16 mouse cellular contexts compared by ENCODE assay signal in the genomic region with DNA sequence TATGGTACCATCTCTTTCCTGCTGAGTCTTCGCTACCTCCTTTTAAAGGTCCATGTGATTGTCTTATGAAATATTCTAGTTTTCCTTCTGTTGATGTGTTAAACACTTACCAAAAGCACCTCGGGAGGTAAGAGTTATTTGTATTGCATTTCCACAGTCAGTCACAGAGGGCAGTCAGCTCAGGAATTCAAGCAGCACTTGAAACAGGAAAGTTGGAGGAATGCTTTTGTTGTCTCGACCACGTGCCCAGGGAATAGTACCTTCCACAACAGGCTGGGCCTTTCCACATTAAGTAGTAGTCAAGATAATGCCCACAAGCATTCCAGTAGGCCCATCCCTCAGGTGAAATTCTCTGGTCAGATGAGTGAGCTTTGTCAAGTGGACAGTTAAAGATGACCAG. TPM values are rescaled to one million over a fixed set of nuclear protein-coding genes. Genes with fewer than 3 reads are reported as not detected.
DNase-seq lines count a peak whose midpoint lies in the region; ATAC-seq and TF ChIP-seq lines count a peak whose summit lies in the region.
"Had no signal": no experiment of that assay in that cellular context is flagged by ENCODE, and none has a peak within 500 bp of the region (broad histone marks: within the 10 kb centered on the region; RNA-seq: fewer than 3 reads in every experiment).

No protein-coding gene starts in this region.

- H3K4me3 ChIP-seq in heart, embryonic 14.5 days (ENCODE audit: control insufficient read depth in 1 of 2, insufficient read depth in 1 of 2, low read depth in 1 of 2, low read length in 2 of 2): no peak overlapping the region
- no peak overlapping the region for H3K4me3 ChIP-seq in lung, embryonic 14.5 days (ENCODE audit: low read depth, low read length)
- H3K4me3 ChIP-seq in embryonic facial prominence, embryonic 11.5 days (ENCODE audit: low read depth, low read length): no peak overlapping the region
- H3K4me3 ChIP-seq: embryonic facial prominence, embryonic 12.5 days; midbrain, embryonic 12.5 days had no signal

- no peak for DNase-seq in heart, postnatal 4 days
- peak; percentile 54 for DNase-seq in lung, embryonic 14.5 days
- DNase-seq in lung, postnatal 4 days: no peak
- peak; percentile 4 for DNase-seq in embryonic facial prominence, embryonic 11.5 days (ENCODE audit: low spot score)
- DNase-seq in lung, postnatal 36 days: peak; percentile 48
- DNase-seq in frontal cortex, postnatal 10 days (ENCODE audit: low spot score in 2 of 2): no peak
- DNase-seq: adrenal gland, adult 2 months; cerebellum, postnatal 10 days; kidney, adult 8-10 months; kidney, postnatal 4 days; thymus, postnatal 36 days had no signal

- ATAC-seq in heart, embryonic 14.5 days (ENCODE audit: insufficient number of reproducible peaks, insufficient read depth, low FRiP score, low read depth): no peak
- ATAC-seq in lung, embryonic 14.5 days (ENCODE audit: insufficient read depth): no peak
- no peak for ATAC-seq in embryonic facial prominence, embryonic 11.5 days (replicated peaks; ENCODE audit: insufficient number of reproducible peaks, low FRiP score, low TSS enrichment, low read depth)
- ATAC-seq: forebrain, embryonic 16.5 days; inflammation-experienced regulatory T-cells, adult 6 months had no signal

- peak; percentile 28; the same call in 1 of the 2 replicates for TF ChIP-seq CTCF in lung, embryonic 14.5 days (IDR thresholded peaks at IDR 0.05; ENCODE audit: low read depth)

- peak overlapping the region; percentile 8 to 63; a peak in 2 of 4 replicates for H3K27ac ChIP-seq in heart, embryonic 14.5 days (replicated peaks in 1 of 2; ENCODE audit: control insufficient read depth in 1 of 2, insufficient read depth in 1 of 2, low read depth in 2 of 2, low read length in 2 of 2)
- H3K27ac ChIP-seq in lung, embryonic 14.5 days (ENCODE audit: low read depth): peak overlapping the region; percentile 50; the same call in 1 of the 2 replicates
- no peak overlapping the region for H3K27ac ChIP-seq in embryonic facial prominence, embryonic 11.5 days (replicated peaks; ENCODE audit: low read depth, low read length)
- H3K27ac ChIP-seq: embryonic facial prominence, embryonic 12.5 days; midbrain, embryonic 12.5 days had no signal

- H3K4me2 ChIP-seq in heart, embryonic 14.5 days (ENCODE audit: low read length): no peak overlapping the region
- H3K4me2 ChIP-seq in lung, embryonic 14.5 days: no peak overlapping the region
- no peak overlapping the region for H3K4me2 ChIP-seq in embryonic facial prominence, embryonic 11.5 days (ENCODE audit: low read depth, low read length)
- H3K4me2 ChIP-seq: embryonic facial prominence, embryonic 12.5 days; midbrain, embryonic 12.5 days had no signal

- H3K9me3 ChIP-seq in heart, embryonic 14.5 days (ENCODE audit: control insufficient read depth, low read length): no peaks in the 10 kb centered on the region
- H3K9me3 ChIP-seq in lung, embryonic 14.5 days (ENCODE audit: low read depth, low read length): no peaks in the 10 kb centered on the region
- H3K9me3 ChIP-seq in embryonic facial prominence, embryonic 11.5 days (replicated peaks; ENCODE audit: control insufficient read depth, low read length): no peaks in the 10 kb centered on the region
- H3K9me3 ChIP-seq: embryonic facial prominence, embryonic 12.5 days; midbrain, embryonic 12.5 days had no signal

- no peak overlapping the region for H3K9ac ChIP-seq in heart, embryonic 14.5 days (ENCODE audit: low read length)
- no peak overlapping the region for H3K9ac ChIP-seq in lung, embryonic 14.5 days
- H3K9ac ChIP-seq in embryonic facial prominence, embryonic 11.5 days (replicated peaks; ENCODE audit: low read length): no peak overlapping the region
- H3K9ac ChIP-seq: embryonic facial prominence, embryonic 12.5 days; midbrain, embryonic 12.5 days had no signal

- 26% methylated on average over 4 of the region's 4 CpGs for WGBS in heart, embryonic 14.5 days
- WGBS in lung, embryonic 14.5 days: 43% methylated on average over 4 of the region's 4 CpGs
- WGBS in embryonic facial prominence, embryonic 11.5 days: 52% methylated on average over 4 of the region's 4 CpGs

- peaks cover 2 to 23% of the 10 kb centered on the region in 2 experiments; a peak in 3 of 4 replicates for H3K4me1 ChIP-seq in heart, embryonic 14.5 days (ENCODE audit: control insufficient read depth in 2 of 2, insufficient read depth in 2 of 2, low read length in 2 of 2)
- H3K4me1 ChIP-seq in lung, embryonic 14.5 days (ENCODE audit: insufficient read depth): no peaks in the 10 kb centered on the region
- no peaks in the 10 kb centered on the region for H3K4me1 ChIP-seq in embryonic facial prominence, embryonic 11.5 days (ENCODE audit: control insufficient read depth, insufficient read depth, low read length)
- H3K4me1 ChIP-seq: embryonic facial prominence, embryonic 12.5 days; midbrain, embryonic 12.5 days had no signal

- peaks cover 48% of the 10 kb centered on the region for H3K36me3 ChIP-seq in heart, embryonic 14.5 days (ENCODE audit: control insufficient read depth, insufficient read depth, low read length)
- peaks cover 46% of the 10 kb centered on the region for H3K36me3 ChIP-seq in lung, embryonic 14.5 days (ENCODE audit: insufficient read depth)
- no peaks in the 10 kb centered on the region; the same call in 1 of the 2 replicates for H3K36me3 ChIP-seq in embryonic facial prominence, embryonic 11.5 days (replicated peaks; ENCODE audit: control insufficient read depth, insufficient read depth, low read depth, low read length)

- no peaks in the 10 kb centered on the region for H3K27me3 ChIP-seq in heart, embryonic 14.5 days (ENCODE audit: control insufficient read depth, insufficient read depth, low read length)
- no peaks in the 10 kb centered on the region for H3K27me3 ChIP-seq in lung, embryonic 14.5 days (ENCODE audit: insufficient read depth, low read length)
- H3K27me3 ChIP-seq in embryonic facial prominence, embryonic 11.5 days (ENCODE audit: control insufficient read depth, insufficient read depth, low read length): no peaks in the 10 kb centered on the region
- H3K27me3 ChIP-seq: embryonic facial prominence, embryonic 12.5 days; midbrain, embryonic 12.5 days had no signal

RNA-seq across cellular contexts. Expression of a gene that starts 52.9 kb away (rescaled TPM):
- polyA plus RNA-seq in heart, embryonic 14.5 days (2014; fragmentation: Nextera tagmentation; extraction: Ambion mirVana): 18.6 and 18.8 TPM in 2 replicates
- total RNA-seq in heart, postnatal 4 days (2021): 10 to 100 TPM; 12.6 to 13.0 TPM
- polyA plus RNA-seq in lung, embryonic 14.5 days (2014; fragmentation: Nextera tagmentation; extraction: Ambion mirVana): 25.1 and 27.0 TPM in 2 replicates
- 21.2 and 23.4 TPM in 2 replicates for polyA plus RNA-seq in embryonic facial prominence, embryonic 11.5 days (2014; fragmentation: Nextera tagmentation; extraction: Ambion mirVana)

Comparison
In these comparisons a context has a peak if more than half of its experiments do, and no peak if none do; other contexts are left out.
1. DNase-seq: peak in lung, embryonic 14.5 days (single experiment), embryonic facial prominence, embryonic 11.5 days (single experiment) and lung, postnatal 36 days (single experiment); none in heart, postnatal 4 days (single experiment), lung, postnatal 4 days (0 of 2) and frontal cortex, postnatal 10 days (0 of 2).